Mouse (Mus musculus): ENCODE results near the gene B4galnt3. TPM values are rescaled to one million over a fixed set of nuclear protein-coding genes. Genes with fewer than 3 reads are reported as not detected.

The B4galnt3 gene
- polyA plus RNA-seq, 1 experiment, result 1.6 TPM

Other genes starting within 250 kb of the B4galnt3 start
- 2.0 and 2.1 TPM in 2 replicates for gene Ninj2, start 201.2 kb downstream of the B4galnt3 start, polyA plus RNA-seq (2012; rRNA removed)
- not detected in 2 replicates for gene D330020A13Rik, start 195 bp downstream of the B4galnt3 start, polyA plus RNA-seq (2012; rRNA removed)
- 6.8 and 8.0 TPM in 2 replicates for gene Kdm5a, start 69.6 kb upstream of the B4galnt3 start, polyA plus RNA-seq (2012; rRNA removed)
- gene Ccdc77, start 69.8 kb upstream of the B4galnt3 start, polyA plus RNA-seq (2012; rRNA removed), result 7.6 TPM in 2 replicates
- gene Il17ra, start 168.7 kb upstream of the B4galnt3 start, polyA plus RNA-seq (2012; rRNA removed), result 13.9 and 14.6 TPM in 2 replicates
- gene Tmem121b, start 199.2 kb upstream of the B4galnt3 start, polyA plus RNA-seq (2012; rRNA removed), result 0.04 and 0.05 TPM in 2 replicates
- gene Hdhd5, start 236.8 kb upstream of the B4galnt3 start, polyA plus RNA-seq (2012; rRNA removed), result 20.9 and 26.6 TPM in 2 replicates